In genomic region chr7:83381381-83382181, GRCm38 (mm10) we compare ENCODE assay signal across 13 mouse cellular contexts.
DNase-seq lines count a peak whose midpoint lies in the region; ATAC-seq and TF ChIP-seq lines count a peak whose summit lies in the region.
"Had no signal": no experiment of that assay in that cellular context is flagged by ENCODE, and none has a peak within 500 bp of the region (broad histone marks: within the 10 kb centered on the region; RNA-seq: fewer than 3 reads in every experiment).

No protein-coding gene starts in this region.

- no peak for TF ChIP-seq CTCF in brain, embryonic 14.5 days (IDR thresholded peaks at IDR 0.05; ENCODE audit: borderline replicate concordance, extremely low read depth, insufficient read depth, insufficient read length)

- no peak overlapping the region for H3K4me2 ChIP-seq in midbrain, embryonic 12.5 days (replicated peaks)
- H3K4me2 ChIP-seq: heart, embryonic 12.5 days; intestine, embryonic 15.5 days; liver, embryonic 12.5 days had no signal

- no peaks in the 10 kb centered on the region for H3K36me3 ChIP-seq in midbrain, embryonic 12.5 days
- H3K36me3 ChIP-seq: heart, embryonic 12.5 days; intestine, embryonic 15.5 days; liver, embryonic 12.5 days had no signal

- ATAC-seq in frontal cortex, adult (ENCODE audit: low TSS enrichment), result peak; percentile 95
- peak; percentile 3; the same call in 1 of the 2 replicates for ATAC-seq in midbrain, embryonic 12.5 days (ENCODE audit: low FRiP score, low read depth)
- ATAC-seq: intestine, embryonic 15.5 days; liver, embryonic 12.5 days had no signal

- H3K4me3 ChIP-seq in midbrain, embryonic 12.5 days, result no peak overlapping the region
- H3K4me3 ChIP-seq: heart, embryonic 12.5 days; intestine, embryonic 15.5 days; liver, embryonic 12.5 days had no signal

- no peaks in the 10 kb centered on the region for H3K27me3 ChIP-seq in midbrain, embryonic 12.5 days
- H3K27me3 ChIP-seq: heart, embryonic 12.5 days; intestine, embryonic 15.5 days; liver, embryonic 12.5 days had no signal

- no peak overlapping the region for H3K9ac ChIP-seq in midbrain, embryonic 12.5 days (replicated peaks)
- H3K9ac ChIP-seq: heart, embryonic 12.5 days; intestine, embryonic 15.5 days; liver, embryonic 12.5 days had no signal

- no peak for TF ChIP-seq POLR2A in brain, embryonic 14.5 days (IDR thresholded peaks at IDR 0.05; ENCODE audit: borderline replicate concordance, extremely low read depth, insufficient read depth, insufficient read length, poor library complexity, severe bottlenecking)

- WGBS in midbrain, embryonic 12.5 days, result 64% methylated on average over 7 of the region's 7 CpGs

- peak overlapping the region; percentile 42 for H3K27ac ChIP-seq in midbrain, embryonic 12.5 days (replicated peaks)
- H3K27ac ChIP-seq: intestine, embryonic 15.5 days; liver, embryonic 12.5 days had no signal

- DNase-seq in frontal cortex, postnatal 10 days (ENCODE audit: low spot score in 2 of 2), result no peak
- peak; percentile 33 for DNase-seq in brain, embryonic 14.5 days (ENCODE audit: low read depth)
- peak; percentile 13 to 28 for DNase-seq in layer of hippocampus, adult 8-10 months (ENCODE audit: low spot score in 2 of 2)
- no peak for DNase-seq in spleen, postnatal 10 days (ENCODE audit: low spot score in 2 of 2)
- DNase-seq in Muller cell, postnatal 12 days (ENCODE audit: inconsistent ontology term), result no peak
- no peak for DNase-seq in spleen, postnatal 4 days (ENCODE audit: low spot score in 2 of 2)
- DNase-seq: lung, postnatal 4 days; thymus, adult 18-20 months had no signal

- H3K9me3 ChIP-seq in midbrain, embryonic 12.5 days, result no peaks in the 10 kb centered on the region
- H3K9me3 ChIP-seq: heart, embryonic 12.5 days; intestine, embryonic 15.5 days; liver, embryonic 12.5 days had no signal

- H3K4me1 ChIP-seq in midbrain, embryonic 12.5 days, result peaks cover 19% of the 10 kb centered on the region
- H3K4me1 ChIP-seq: liver, embryonic 12.5 days had no signal

Comparison
In these comparisons a context has a peak if more than half of its experiments do, and no peak if none do; other contexts are left out.
1. DNase-seq: peak in brain, embryonic 14.5 days (single experiment) and layer of hippocampus, adult 8-10 months (2 of 2); none in frontal cortex, postnatal 10 days (0 of 2), spleen, postnatal 10 days (0 of 2), Muller cell, postnatal 12 days (single experiment) and spleen, postnatal 4 days (0 of 2).